Mouse (Mus musculus): Measurements from ENCODE around the gene Hivep3.
A peak's percentile ranks its signal among the peaks of the same experiment; 100 is the strongest.

The Hivep3 gene

DNA sequence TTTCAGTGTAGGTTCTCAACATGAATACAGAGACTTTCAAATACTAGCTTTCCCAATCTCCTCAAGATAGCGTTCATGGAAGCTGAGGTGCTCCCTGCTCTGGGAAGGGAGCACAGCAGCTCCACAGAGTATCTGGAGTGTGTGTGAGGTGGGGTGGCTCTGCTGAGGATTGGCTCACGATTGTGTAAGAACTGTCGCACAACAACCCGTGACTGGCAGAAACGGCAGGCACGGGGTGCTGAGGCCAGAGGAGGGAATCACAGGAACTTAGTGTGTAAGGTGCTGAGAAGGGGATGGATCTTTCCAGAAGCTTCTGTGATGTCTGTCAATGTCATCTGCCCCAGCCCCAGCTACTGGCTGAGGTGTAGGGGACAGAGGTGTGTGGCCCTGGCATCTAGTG lies 328.1 kb downstream of the Hivep3 start:
- DNase-seq (ENCODE audit: low spot score): no peak

GRCm38 (mm10) chr4:120062198-120062597 lies 328.6 kb downstream of the Hivep3 start:
- no peak for DNase-seq (ENCODE audit: low spot score)

- DNase-seq (ENCODE audit: low spot score): no peak
These were observed 329.2 kb downstream of the Hivep3 start for GRCm38 (mm10) chr4:120062754-120063153.

GRCm38 (mm10) chr4:120063353-120064124 lies 330.0 kb downstream of the Hivep3 start:
- no peak for DNase-seq (ENCODE audit: low spot score)

DNA sequence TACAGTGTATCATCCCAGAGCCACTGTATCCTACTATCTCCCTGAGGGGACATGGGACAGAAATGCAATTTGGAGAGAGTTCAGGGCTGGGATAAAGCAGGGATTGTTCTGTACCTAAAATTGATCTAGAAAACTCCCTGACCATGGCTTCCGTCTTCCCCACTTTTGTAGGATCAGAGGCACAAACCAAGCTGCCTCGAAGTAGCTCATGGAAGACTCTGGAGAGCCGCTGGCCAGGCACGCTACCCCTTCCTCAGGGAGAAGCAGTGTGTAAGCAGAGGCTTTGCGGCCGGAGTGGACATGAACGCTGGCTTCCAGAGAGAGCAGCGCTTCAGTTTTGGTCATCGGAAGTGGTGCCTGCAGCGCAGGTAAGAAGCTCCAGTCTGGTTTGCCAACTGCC lies 331.1 kb downstream of the Hivep3 start, which contains the start of gene AL607142.1:
AL607142.1 (plus strand) TSS at position 301 of the 400 bp plus-strand sequence.
- no peak for DNase-seq (ENCODE audit: low spot score)

- peak; percentile 25 for DNase-seq (ENCODE audit: low spot score)
These were observed 333.4 kb downstream of the Hivep3 start for GRCm38 (mm10) chr4:120066841-120067591.

DNA sequence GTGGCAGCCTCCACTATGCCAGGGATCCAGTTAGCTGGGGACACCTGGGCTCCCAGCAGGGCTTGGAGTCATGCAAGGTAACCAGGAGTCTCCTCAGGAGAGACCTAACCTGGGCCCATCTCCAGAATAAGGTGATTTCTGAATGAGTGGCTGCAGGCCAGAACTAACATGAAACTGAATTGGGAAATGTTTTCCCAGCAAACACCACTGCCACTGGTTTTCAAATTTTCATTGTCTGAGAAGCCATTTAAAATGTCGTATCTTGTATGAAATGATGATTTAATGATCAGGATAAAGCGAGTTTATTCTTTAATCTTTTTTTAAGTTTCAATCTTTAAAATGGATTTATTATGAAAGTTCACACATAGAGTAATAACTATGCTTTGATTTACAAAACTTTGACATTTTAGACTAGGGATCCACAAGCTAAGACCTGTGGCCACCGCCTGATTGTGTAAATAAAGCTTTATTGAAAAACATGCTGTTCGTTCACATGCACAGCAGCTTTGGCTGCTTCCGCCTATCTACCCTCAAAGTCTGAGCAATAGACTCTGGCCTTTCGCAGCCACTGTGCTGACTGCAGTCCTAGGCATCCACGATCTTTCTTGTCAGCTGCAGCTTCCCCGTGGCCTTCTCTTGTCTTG lies 334.1 kb downstream of the Hivep3 start:
- DNase-seq (ENCODE audit: low spot score): no peak

- no peak for DNase-seq (ENCODE audit: low spot score)
These were observed 335.4 kb downstream of the Hivep3 start for GRCm38 (mm10) chr4:120068883-120069581.

GRCm38 (mm10) chr4:120069582-120069980 lies 336.0 kb downstream of the Hivep3 start:
- no peak for DNase-seq (ENCODE audit: low spot score)

DNA sequence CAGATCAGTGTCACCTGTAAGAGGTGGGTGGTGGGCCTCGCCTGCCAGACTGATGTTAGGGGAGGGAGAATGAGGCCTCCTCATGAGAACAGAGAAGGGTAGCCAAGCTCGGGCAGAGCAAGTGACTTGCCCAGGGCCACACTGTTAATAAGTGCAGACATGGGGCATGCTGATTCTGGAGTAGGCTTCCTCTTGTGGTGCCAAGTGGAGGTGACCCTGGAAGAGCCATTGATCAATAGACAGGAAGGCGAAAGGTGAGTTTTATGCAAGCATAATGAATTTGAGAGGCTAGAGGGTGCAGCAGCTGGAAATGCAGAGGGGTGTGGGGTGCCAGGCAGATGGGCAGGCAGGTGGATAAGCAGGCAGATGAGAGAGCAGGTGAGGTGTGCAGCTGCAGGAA lies 337.8 kb downstream of the Hivep3 start:
- DNase-seq (ENCODE audit: low spot score): no peak

GRCm38 (mm10) chr4:120071842-120072507 lies 338.4 kb downstream of the Hivep3 start:
- DNase-seq (ENCODE audit: low spot score): no peak

- peak; percentile 9 for DNase-seq (ENCODE audit: low spot score)
These were observed 340.5 kb downstream of the Hivep3 start for GRCm38 (mm10) chr4:120074061-120074460.

- DNase-seq (ENCODE audit: low spot score): no peak
These were observed 343.7 kb downstream of the Hivep3 start for GRCm38 (mm10) chr4:120077322-120077721.

GRCm38 (mm10) chr4:120082527-120082926 lies 348.9 kb downstream of the Hivep3 start:
- DNase-seq (ENCODE audit: low spot score): no peak

DNA sequence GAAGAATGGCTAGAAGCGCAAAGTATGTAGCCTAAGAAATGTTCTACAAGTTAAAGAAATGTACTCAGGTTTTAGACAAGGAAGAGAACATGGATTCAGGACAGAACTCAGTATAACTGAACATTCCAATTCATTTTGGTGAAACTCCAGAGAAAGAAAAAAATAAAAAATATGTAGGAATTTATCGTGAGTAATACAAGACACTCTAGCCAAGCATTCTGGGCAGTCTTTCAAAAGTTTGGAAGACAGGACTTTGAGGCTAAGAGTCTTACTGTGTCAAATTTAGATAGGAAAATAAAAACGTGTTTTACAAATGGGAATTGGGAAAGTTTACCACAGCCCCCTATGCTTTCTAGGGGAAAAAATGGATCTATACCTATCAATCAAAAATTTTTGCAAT lies 350.1 kb downstream of the Hivep3 start:
- DNase-seq (ENCODE audit: low spot score): no peak

DNA sequence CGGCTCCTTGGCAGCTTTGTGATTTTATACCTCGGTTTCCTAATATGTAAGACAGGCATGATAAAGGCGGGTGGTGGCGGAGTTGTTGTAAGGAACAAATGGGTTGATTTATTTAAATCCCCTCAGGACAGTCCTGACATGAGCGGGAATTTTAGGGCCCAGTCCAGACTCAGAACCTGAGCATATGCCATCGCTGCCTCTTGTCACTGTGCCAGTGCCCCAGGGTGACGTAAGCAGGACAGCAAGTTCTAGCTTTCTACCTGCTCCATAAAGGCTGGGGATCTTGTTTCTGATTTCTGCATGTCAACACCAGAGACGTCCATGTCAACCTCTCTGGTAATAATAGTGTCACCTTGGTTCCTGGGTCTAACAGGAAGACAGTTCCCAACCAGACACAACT lies 356.0 kb downstream of the Hivep3 start:
- no peak for DNase-seq (ENCODE audit: low spot score)

DNA sequence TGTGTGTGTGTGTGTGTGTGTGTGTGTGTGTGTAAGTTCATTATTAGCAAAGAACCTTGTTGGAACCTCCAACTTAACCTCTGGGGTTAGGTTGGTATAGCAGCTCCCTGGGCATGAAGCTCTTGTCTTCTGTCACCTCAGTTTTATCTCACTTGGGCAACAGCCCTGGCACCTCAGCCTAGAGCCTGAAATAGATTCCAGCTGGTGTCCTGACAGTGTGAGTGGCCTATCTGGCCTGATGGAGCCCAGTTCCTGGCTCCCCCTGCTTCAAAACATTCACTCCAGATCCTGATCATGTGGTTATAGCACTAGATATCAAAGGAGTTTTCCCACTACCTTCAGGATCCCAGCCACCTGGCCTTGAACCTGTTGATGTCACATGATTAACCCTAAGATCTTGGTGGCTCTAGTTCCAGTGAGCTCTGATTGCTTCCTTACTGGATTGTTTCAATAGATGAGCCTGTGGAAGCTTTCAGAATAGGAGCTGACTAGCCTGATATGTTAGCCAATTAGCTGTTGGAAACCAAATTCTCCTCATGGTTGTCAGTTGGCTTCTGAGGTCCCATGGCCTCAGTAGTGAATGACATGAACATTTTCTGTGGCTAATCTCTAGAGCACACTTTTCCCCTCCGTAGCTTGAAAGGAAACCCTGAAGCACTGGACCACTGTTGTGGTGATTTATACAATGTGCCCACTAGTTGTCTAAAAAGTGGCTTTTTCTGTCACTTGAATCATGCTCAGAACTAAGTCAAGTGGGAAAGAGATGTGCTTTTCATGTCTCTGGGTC lies 358.6 kb downstream of the Hivep3 start:
- DNase-seq (ENCODE audit: low spot score): no peak

DNA sequence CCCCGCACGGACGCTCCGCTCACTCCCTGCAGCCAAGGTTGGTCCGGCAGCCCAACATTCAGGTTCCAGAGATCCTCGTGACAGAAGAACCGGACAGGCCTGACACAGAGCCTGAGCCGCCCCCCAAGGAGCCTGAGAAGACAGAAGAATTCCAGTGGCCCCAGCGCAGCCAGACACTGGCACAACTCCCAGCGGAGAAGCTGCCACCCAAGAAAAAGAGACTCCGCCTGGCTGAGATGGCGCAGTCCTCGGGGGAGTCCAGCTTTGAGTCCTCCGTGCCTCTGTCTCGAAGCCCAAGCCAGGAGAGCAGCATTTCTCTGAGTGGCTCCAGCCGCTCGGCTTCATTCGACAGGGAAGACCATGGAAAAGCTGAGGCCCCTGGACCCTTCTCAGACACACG lies 363.4 kb downstream of the Hivep3 start:
- no peak for DNase-seq (ENCODE audit: low spot score)

- no peak for DNase-seq (ENCODE audit: low spot score)
These were observed 367.6 kb downstream of the Hivep3 start for GRCm38 (mm10) chr4:120101186-120101585.

DNA sequence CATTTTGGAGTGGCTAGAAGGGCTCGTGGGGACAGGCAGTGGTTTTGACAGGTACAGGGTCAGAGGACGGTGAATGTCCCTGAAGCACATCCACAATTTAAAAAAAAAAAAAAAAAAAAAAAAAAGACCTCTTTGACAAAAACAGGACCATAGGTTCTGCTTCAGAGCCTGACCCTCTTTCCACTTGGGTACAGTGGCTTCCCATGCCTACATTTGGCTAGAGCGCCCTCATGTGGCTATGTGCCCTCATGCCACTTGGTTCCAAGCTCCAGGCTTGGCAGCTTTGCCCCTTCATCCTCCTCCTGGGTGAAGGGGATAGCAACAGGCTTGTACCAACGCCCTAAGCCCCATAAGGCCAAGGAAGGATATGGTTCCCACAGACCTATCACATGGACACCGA lies 371.0 kb downstream of the Hivep3 start:
- DNase-seq (ENCODE audit: low spot score): peak; percentile 39

DNA sequence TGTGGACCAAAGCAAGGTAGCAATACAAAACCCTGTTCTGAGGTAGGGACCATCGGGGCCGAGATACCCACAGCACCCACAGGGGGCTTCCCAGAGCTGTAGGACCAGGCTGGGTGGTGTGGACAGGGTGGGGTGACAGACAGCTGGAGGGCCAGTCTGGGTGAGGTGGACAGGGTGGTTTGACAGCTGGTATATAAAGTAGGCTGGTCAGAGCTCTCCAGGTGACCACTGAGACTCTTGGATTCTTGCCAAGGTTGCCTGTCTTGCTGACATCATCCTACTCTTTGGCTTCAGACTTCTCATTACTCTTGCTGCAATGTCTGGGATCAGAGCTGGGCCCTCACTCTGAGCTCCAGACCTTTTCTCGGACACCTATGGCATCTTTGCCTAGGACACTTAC lies 372.8 kb downstream of the Hivep3 start:
- peak; percentile 21 for DNase-seq (ENCODE audit: low spot score)

Measured in MN1 (cell line).